Mouse (Mus musculus): Measurements from ENCODE around the gene Tgm1.

DNA sequence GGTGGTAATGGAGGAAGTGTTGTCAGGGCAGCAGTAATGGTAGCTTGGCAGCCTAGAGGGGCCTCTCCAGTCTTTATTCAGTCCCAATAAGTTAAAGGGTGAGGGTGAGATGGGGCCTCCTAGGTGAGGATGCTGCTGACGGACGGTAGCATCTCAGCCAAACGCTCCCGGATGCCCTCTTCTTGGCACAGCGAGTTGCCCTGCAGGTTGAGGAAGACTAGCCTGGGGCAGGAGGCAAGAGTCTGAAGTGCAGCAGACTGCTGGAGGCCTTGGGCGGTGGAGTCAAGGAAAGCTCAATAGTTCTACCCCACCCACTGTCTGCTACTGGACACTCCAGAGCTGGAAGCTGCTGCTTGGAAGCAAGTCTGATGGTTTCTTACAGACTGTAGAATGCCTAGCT is 2.5 kb upstream of the Tgm1 start:
- TF ChIP-seq POLR2A (IDR thresholded peaks at IDR 0.05; ENCODE audit: control insufficient read depth, low read depth, low read length), result no peak
- TF ChIP-seq CTCF (IDR thresholded peaks at IDR 0.05; ENCODE audit: control insufficient read depth, insufficient read depth, insufficient replicate concordance, low read depth, low read length), result no peak
